Mouse (Mus musculus): ENCODE data around the gene Papss2.
A peak's percentile ranks its signal among the peaks of the same experiment; 100 is the strongest.

The Papss2 gene

DNA sequence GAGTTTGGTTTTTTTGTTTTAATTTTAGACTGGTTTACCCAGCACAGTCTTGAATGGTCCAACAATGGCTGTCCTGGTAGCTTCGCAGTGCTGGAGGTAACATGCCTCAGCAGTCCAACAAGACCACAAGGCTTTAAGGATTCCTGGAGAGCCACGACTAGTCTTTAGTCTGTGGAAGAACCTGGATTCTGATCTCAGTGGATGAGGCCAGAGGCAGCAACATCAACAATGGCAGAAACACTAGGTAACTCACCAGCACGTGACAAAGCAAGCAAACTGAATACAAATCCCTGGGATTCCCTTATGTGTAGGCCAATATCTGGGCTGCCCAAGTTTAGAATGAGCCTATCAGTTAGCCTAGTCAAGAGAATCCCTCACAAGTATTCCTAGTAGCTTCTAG is 117.9 kb downstream of the Papss2 start:
- DNase-seq: no peak

GRCm38 (mm10) chr19:32715201-32715600 is 119.6 kb downstream of the Papss2 start:
- DNase-seq: peak; percentile 84

GRCm38 (mm10) chr19:32715681-32716080 is 120.1 kb downstream of the Papss2 start:
- no peak for DNase-seq
